In genomic region chr17:46556584-46556945, GRCm38 (mm10) we compare ENCODE assay signal across 8 mouse cellular contexts. TPM values are rescaled to one million over a fixed set of nuclear protein-coding genes. Genes with fewer than 3 reads are reported as not detected.
DNase-seq lines count a peak whose midpoint lies in the region; ATAC-seq lines count a peak whose summit lies in the region.

No protein-coding gene starts in this region.

- H3K27me3 ChIP-seq in embryonic facial prominence, embryonic 15.5 days = no peaks in the 10 kb centered on the region
- no peaks in the 10 kb centered on the region for H3K27me3 ChIP-seq in intestine, embryonic 14.5 days (replicated peaks; ENCODE audit: control insufficient read depth, insufficient read depth, low read length)
- no peaks in the 10 kb centered on the region for H3K27me3 ChIP-seq in stomach, embryonic 16.5 days (ENCODE audit: control insufficient read depth, insufficient read depth, low read length)

- DNase-seq in adrenal gland, postnatal 36 days = peak; percentile 26 to 59
- DNase-seq in adrenal gland, postnatal 4 days (ENCODE audit: low spot score in 2 of 2) = no peak
- DNase-seq in intestine, embryonic 14.5 days (ENCODE audit: low spot score) = peak; percentile 86
- peak; percentile 78 for DNase-seq in lung, postnatal 10 days
- no peak for DNase-seq in gastrocnemius, postnatal 14 days

- ATAC-seq in CD4-positive, CD25-positive, alpha-beta regulatory T cell, adult 4 months = peak; percentile 17
- no peak for ATAC-seq in embryonic facial prominence, embryonic 15.5 days (ENCODE audit: insufficient number of reproducible peaks, low FRiP score, low TSS enrichment, low read depth)
- peak; percentile 20 for ATAC-seq in intestine, embryonic 14.5 days (replicated peaks; ENCODE audit: low FRiP score, low TSS enrichment, low read depth)
- ATAC-seq in stomach, embryonic 16.5 days (ENCODE audit: insufficient read depth, low FRiP score) = peak; percentile 10

- intact Hi-C loops in gastrocnemius, postnatal 14 days (cut with DNase I; ENCODE audit: low total_unique reads) = no loop called here

- peak overlapping the region; percentile 79 for H3K4me2 ChIP-seq in embryonic facial prominence, embryonic 15.5 days (replicated peaks)
- H3K4me2 ChIP-seq in intestine, embryonic 14.5 days (ENCODE audit: low read length) = peak overlapping the region; percentile 75
- peak overlapping the region; percentile 53 for H3K4me2 ChIP-seq in stomach, embryonic 16.5 days (ENCODE audit: low read depth, low read length)

- H3K9me3 ChIP-seq in embryonic facial prominence, embryonic 15.5 days (replicated peaks) = no peaks in the 10 kb centered on the region
- no peaks in the 10 kb centered on the region for H3K9me3 ChIP-seq in intestine, embryonic 14.5 days (ENCODE audit: control insufficient read depth, low read length)
- H3K9me3 ChIP-seq in stomach, embryonic 16.5 days (replicated peaks; ENCODE audit: control insufficient read depth, low read length) = no peaks in the 10 kb centered on the region

- peaks cover 42% of the 10 kb centered on the region for H3K4me1 ChIP-seq in embryonic facial prominence, embryonic 15.5 days
- H3K4me1 ChIP-seq in intestine, embryonic 14.5 days (replicated peaks; ENCODE audit: control insufficient read depth, insufficient read depth, low read length) = peaks cover 36% of the 10 kb centered on the region
- H3K4me1 ChIP-seq in stomach, embryonic 16.5 days (ENCODE audit: control insufficient read depth, insufficient read depth, low read length) = peaks cover 23% of the 10 kb centered on the region

- 0% methylated on average over 11 of the region's 11 CpGs for WGBS in embryonic facial prominence, embryonic 15.5 days
- under 1% methylated on average over 11 of the region's 11 CpGs for WGBS in intestine, embryonic 14.5 days
- under 1% methylated on average over 11 of the region's 11 CpGs for WGBS in stomach, embryonic 16.5 days

- peak overlapping the region; percentile 42; the same call in 1 of the 2 replicates for H3K9ac ChIP-seq in embryonic facial prominence, embryonic 15.5 days
- H3K9ac ChIP-seq in intestine, embryonic 14.5 days (ENCODE audit: low read length) = peak overlapping the region; percentile 98
- H3K9ac ChIP-seq in stomach, embryonic 16.5 days (ENCODE audit: low read length) = peak overlapping the region; percentile 70

- H3K27ac ChIP-seq in embryonic facial prominence, embryonic 15.5 days (replicated peaks) = peak overlapping the region; percentile 97
- peak overlapping the region; percentile 97 for H3K27ac ChIP-seq in intestine, embryonic 14.5 days (ENCODE audit: low read depth)
- peak overlapping the region; percentile 94 for H3K27ac ChIP-seq in stomach, embryonic 16.5 days (ENCODE audit: low read length)

- H3K36me3 ChIP-seq in embryonic facial prominence, embryonic 15.5 days = peaks cover 9% of the 10 kb centered on the region
- H3K36me3 ChIP-seq in intestine, embryonic 14.5 days (ENCODE audit: control insufficient read depth, insufficient read depth, low read length) = peaks cover 10% of the 10 kb centered on the region
- peaks cover under 1% of the 10 kb centered on the region; the same call in 1 of the 2 replicates for H3K36me3 ChIP-seq in stomach, embryonic 16.5 days (ENCODE audit: control insufficient read depth, insufficient read depth, low read length)

- H3K4me3 ChIP-seq in embryonic facial prominence, embryonic 15.5 days (replicated peaks) = peak overlapping the region; percentile 96
- H3K4me3 ChIP-seq in intestine, embryonic 14.5 days (ENCODE audit: low read depth, low read length) = peak overlapping the region; percentile 93
- peak overlapping the region; percentile 97 for H3K4me3 ChIP-seq in stomach, embryonic 16.5 days (replicated peaks; ENCODE audit: low read length)

RNA-seq across cellular contexts. Expression of gene Srf, which starts 0.6 kb away (rescaled TPM):
- total RNA-seq in adrenal gland, postnatal 36 days (2021) = 10 to 100 TPM; 43.1 to 46.5 TPM
- total RNA-seq in adrenal gland, postnatal 4 days (2021) = 10 to 100 TPM; 35.4 to 36.8 TPM
- polyA plus RNA-seq in CD4-positive, CD25-positive, alpha-beta regulatory T cell, adult 4 months (2017; shearing (Covaris generic)) = 1 to 10 TPM; 7.3 to 8.2 TPM
- polyA plus RNA-seq in embryonic facial prominence, embryonic 15.5 days (2015; fragmentation: Nextera tagmentation; extraction: Ambion mirVana) = 8.6 and 8.8 TPM in 2 replicates
- 11.9 and 12.4 TPM in 2 replicates for polyA plus RNA-seq in intestine, embryonic 14.5 days (2014; fragmentation: Nextera tagmentation; extraction: Ambion mirVana)
- 7.0 and 8.9 TPM in 2 replicates for polyA plus RNA-seq in stomach, embryonic 16.5 days (2015; fragmentation: Nextera tagmentation; extraction: Ambion mirVana)
- 10 to 100 TPM; 48.7 to 66.2 TPM for total RNA-seq in gastrocnemius, postnatal 14 days (2021)

RNA-seq across cellular contexts. Expression of gene Cul9, which starts 10.4 kb away (rescaled TPM):
- 10 to 100 TPM; 21.5 to 25.5 TPM for total RNA-seq in adrenal gland, postnatal 36 days (2021)
- 10 to 100 TPM; 26.2 to 26.6 TPM for total RNA-seq in adrenal gland, postnatal 4 days (2021)
- 1 to 10 TPM; 4.2 to 5.6 TPM for polyA plus RNA-seq in CD4-positive, CD25-positive, alpha-beta regulatory T cell, adult 4 months (2017; shearing (Covaris generic))
- 7.1 and 10.6 TPM in 2 replicates for polyA plus RNA-seq in embryonic facial prominence, embryonic 15.5 days (2015; fragmentation: Nextera tagmentation; extraction: Ambion mirVana)
- 3.8 and 3.9 TPM in 2 replicates for polyA plus RNA-seq in intestine, embryonic 14.5 days (2014; fragmentation: Nextera tagmentation; extraction: Ambion mirVana)
- 3.2 and 4.0 TPM in 2 replicates for polyA plus RNA-seq in stomach, embryonic 16.5 days (2015; fragmentation: Nextera tagmentation; extraction: Ambion mirVana)
- total RNA-seq in gastrocnemius, postnatal 14 days (2021) = 10 to 100 TPM in 1 of 2 experiments, 1 to 10 TPM in 1; 9.5 to 11.9 TPM

Comparison
In these comparisons a context has a peak if more than half of its experiments do, and no peak if none do; other contexts are left out.
1. DNase-seq: peak in adrenal gland, postnatal 36 days (2 of 2), intestine, embryonic 14.5 days (single experiment) and lung, postnatal 10 days (single experiment); none in adrenal gland, postnatal 4 days (0 of 2) and gastrocnemius, postnatal 14 days (single experiment).
2. H3K9ac ChIP-seq: peak in every context shown above with its lines; median percentile 98 in intestine, embryonic 14.5 days; 70 in stomach, embryonic 16.5 days; 42 in embryonic facial prominence, embryonic 15.5 days.
3. Peak in every context shown above with its lines, with median percentiles within 50 percentile points of each other: H3K27ac ChIP-seq, H3K4me2 ChIP-seq and H3K4me3 ChIP-seq.